Mouse (Mus musculus) B cell, adult 2 months (primary cell): ENCODE measurements around the gene Mrps34.

Experiments
- DNase-seq, 2 experiments: peaks; one replicate each; pipeline ENCODE4 v3.0.0; 2022

Mrps34 gene

GRCm38 (mm10) chr17:24894995-24895547 lies at the start of gene Mrps34, which contains the start of gene Eme2:
Mrps34 (plus strand) TSS chr17:24895116.
Eme2 (minus strand) TSS chr17:24895087.
- peak; percentile 72 to 75 for DNase-seq

- DNase-seq, result no peak
Observed at GRCm38 (mm10) chr17:24847386-24847785, 47.5 kb upstream of the Mrps34 start.

- no peak for DNase-seq
Observed at GRCm38 (mm10) chr17:24848600-24849031, 46.3 kb upstream of the Mrps34 start.

- DNase-seq, result no peak
Observed at GRCm38 (mm10) chr17:24849733-24850064, 45.2 kb upstream of the Mrps34 start.

GRCm38 (mm10) chr17:24850065-24850772 lies 44.7 kb upstream of the Mrps34 start, which contains the start of gene Fahd1:
Fahd1 (minus strand) TSS chr17:24850364.
- DNase-seq, result peak; percentile 89 to 92

- DNase-seq, result no peak
Observed at GRCm38 (mm10) chr17:24850773-24851127, 44.2 kb upstream of the Mrps34 start.

GRCm38 (mm10) chr17:24851381-24852125 lies 43.4 kb upstream of the Mrps34 start:
- DNase-seq, result no peak

GRCm38 (mm10) chr17:24855838-24856464 lies 39.0 kb upstream of the Mrps34 start:
- DNase-seq, result no peak

GRCm38 (mm10) chr17:24856589-24856988 lies 38.3 kb upstream of the Mrps34 start:
- DNase-seq, result no peak

- no peak for DNase-seq
Observed at GRCm38 (mm10) chr17:24857831-24858470, 37.0 kb upstream of the Mrps34 start.

- no peak for DNase-seq
Observed at GRCm38 (mm10) chr17:24858967-24859366, 35.9 kb upstream of the Mrps34 start.

- DNase-seq, result no peak
Observed at GRCm38 (mm10) chr17:24860076-24860475, 34.8 kb upstream of the Mrps34 start.

GRCm38 (mm10) chr17:24861785-24862184 lies 33.1 kb upstream of the Mrps34 start:
- DNase-seq, result no peak

- no peak for DNase-seq
Observed at GRCm38 (mm10) chr17:24865776-24866175, 29.1 kb upstream of the Mrps34 start, which contains the start of gene Igfals. Igfals (plus strand) TSS chr17:24865997.

GRCm38 (mm10) chr17:24867914-24868313 lies 27.0 kb upstream of the Mrps34 start:
- no peak for DNase-seq

GRCm38 (mm10) chr17:24873695-24874404 lies 21.1 kb upstream of the Mrps34 start:
- no peak for DNase-seq

GRCm38 (mm10) chr17:24874405-24874745 lies 20.5 kb upstream of the Mrps34 start:
- DNase-seq, result no peak

- no peak for DNase-seq
Observed at GRCm38 (mm10) chr17:24874989-24875388, 19.9 kb upstream of the Mrps34 start.

- no peak for DNase-seq
Observed at GRCm38 (mm10) chr17:24877336-24878116, 17.4 kb upstream of the Mrps34 start.

GRCm38 (mm10) chr17:24878117-24878397 lies 16.9 kb upstream of the Mrps34 start:
- no peak for DNase-seq

- DNase-seq, result no peak
Observed at GRCm38 (mm10) chr17:24878531-24878930, 16.4 kb upstream of the Mrps34 start.
